Mouse (Mus musculus): ENCODE data around the gene Nt5m. TPM values are rescaled to one million over a fixed set of nuclear protein-coding genes. Genes with fewer than 3 reads are reported as not detected.

Gene Nt5m
- polyA plus RNA-seq, 1 experiment from 2014 or later: 37.1 TPM

DNA sequence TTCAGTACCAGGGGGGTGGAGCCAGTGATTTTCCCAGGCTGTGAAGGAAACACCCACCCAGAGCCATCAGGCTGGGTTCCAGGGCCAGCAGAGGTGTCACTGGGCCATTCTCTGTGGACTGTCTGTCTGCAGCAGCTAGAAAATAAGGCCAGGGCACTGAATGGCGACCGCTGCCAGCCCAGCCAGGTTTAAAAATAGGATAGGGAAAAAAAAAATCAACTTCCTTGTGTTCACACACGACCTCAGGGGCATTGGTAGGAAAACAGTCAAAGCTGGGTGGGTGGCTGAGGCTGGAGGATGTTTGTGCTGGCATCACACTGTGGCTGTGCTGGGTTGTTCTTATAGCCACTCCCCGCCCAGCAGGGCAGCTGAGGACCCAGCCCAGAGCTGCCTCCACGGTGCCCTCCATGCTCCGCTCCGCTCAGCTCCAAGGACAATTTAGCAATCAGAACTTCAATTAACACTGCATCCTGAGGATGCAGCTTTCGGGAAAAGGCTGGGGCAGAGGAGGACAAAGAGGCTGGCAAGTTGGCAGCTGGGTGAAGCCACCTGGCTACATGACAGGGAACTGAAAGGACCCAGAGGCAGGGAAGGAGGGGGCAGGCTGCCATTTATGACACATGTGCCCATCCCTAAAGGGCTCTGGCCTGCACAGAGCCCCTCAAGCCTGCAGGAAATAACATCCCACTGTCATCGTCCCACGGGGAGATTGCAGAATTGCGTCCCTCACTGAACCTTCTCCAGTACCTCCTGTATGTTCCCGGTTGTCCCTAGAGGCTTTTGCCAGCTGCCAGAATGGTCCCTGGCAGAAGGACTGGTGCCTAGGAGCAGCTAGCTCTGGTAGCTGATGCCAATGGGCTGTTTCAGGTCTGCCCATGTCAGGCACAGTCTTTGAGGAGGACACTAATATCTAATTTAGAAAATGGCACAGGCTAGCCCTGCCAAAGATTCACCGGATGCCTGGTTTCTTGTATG, 60.8 kb downstream of the Nt5m start:
- no peaks in the 10 kb centered on the region for H3K9me3 ChIP-seq (replicated peaks; ENCODE audit: control insufficient read depth, low read length)
- no peak overlapping the region for H3K4me3 ChIP-seq (ENCODE audit: low read depth, low read length)
- H3K4me1 ChIP-seq (ENCODE audit: control insufficient read depth, insufficient read depth, low read length): no peaks in the 10 kb centered on the region
- ATAC-seq (replicated peaks; ENCODE audit: insufficient number of reproducible peaks, low FRiP score, low TSS enrichment, low read depth): no peak
- H3K27me3 ChIP-seq (ENCODE audit: control insufficient read depth, insufficient read depth, low read length): no peaks in the 10 kb centered on the region
- H3K36me3 ChIP-seq (replicated peaks; ENCODE audit: control insufficient read depth, insufficient read depth, low read depth, low read length): no peaks in the 10 kb centered on the region
- no peak for DNase-seq (ENCODE audit: low spot score)
- no peak overlapping the region for H3K4me2 ChIP-seq (ENCODE audit: low read depth, low read length)
- no peak overlapping the region for H3K27ac ChIP-seq (replicated peaks; ENCODE audit: low read depth, low read length)
- no peak overlapping the region for H3K9ac ChIP-seq (replicated peaks; ENCODE audit: low read length)
- WGBS: 51% methylated on average over 13 of the region's 13 CpGs

DNA sequence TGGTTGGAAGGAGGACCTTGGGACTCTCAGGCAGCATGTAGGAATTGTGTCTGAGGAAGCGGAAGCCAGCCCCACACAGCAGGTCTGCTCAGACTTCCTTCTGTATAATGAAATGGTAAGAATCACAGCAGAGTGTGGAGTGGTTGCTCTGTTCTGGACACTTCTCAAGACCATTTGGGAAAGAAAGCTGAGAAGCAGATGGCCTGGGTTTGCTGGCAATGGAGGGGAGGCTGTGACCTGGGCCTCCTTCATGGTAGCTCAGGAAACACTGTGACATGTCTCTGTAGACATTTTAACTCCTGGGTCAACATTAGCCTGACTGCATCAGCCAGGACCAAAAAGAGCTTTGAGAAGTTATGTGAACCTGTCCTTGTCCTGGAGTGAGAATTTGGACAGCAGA, 61.7 kb downstream of the Nt5m start:
- Histone ChIP-seq H3K4me1 (ENCODE audit: control insufficient read depth, insufficient read depth, low read length) (no peaks in the 10 kb centered on the region), H3K27me3 (ENCODE audit: control insufficient read depth, insufficient read depth, low read length) (no peaks in the 10 kb centered on the region), H3K27ac (replicated peaks; ENCODE audit: low read depth, low read length) (no peak overlapping the region), H3K4me3 (ENCODE audit: low read depth, low read length) (no peak overlapping the region), H3K9me3 (replicated peaks; ENCODE audit: control insufficient read depth, low read length) (no peaks in the 10 kb centered on the region), H3K36me3 (replicated peaks; ENCODE audit: control insufficient read depth, insufficient read depth, low read depth, low read length) (no peaks in the 10 kb centered on the region), H3K9ac (replicated peaks; ENCODE audit: low read length) (no peak overlapping the region), H3K4me2 (ENCODE audit: low read depth, low read length) (no peak overlapping the region)
- DNase-seq (ENCODE audit: low spot score): no peak
- no peak for ATAC-seq (replicated peaks; ENCODE audit: insufficient number of reproducible peaks, low FRiP score, low TSS enrichment, low read depth)
- WGBS: 86% methylated on average over 1 of the region's 1 CpGs

DNA sequence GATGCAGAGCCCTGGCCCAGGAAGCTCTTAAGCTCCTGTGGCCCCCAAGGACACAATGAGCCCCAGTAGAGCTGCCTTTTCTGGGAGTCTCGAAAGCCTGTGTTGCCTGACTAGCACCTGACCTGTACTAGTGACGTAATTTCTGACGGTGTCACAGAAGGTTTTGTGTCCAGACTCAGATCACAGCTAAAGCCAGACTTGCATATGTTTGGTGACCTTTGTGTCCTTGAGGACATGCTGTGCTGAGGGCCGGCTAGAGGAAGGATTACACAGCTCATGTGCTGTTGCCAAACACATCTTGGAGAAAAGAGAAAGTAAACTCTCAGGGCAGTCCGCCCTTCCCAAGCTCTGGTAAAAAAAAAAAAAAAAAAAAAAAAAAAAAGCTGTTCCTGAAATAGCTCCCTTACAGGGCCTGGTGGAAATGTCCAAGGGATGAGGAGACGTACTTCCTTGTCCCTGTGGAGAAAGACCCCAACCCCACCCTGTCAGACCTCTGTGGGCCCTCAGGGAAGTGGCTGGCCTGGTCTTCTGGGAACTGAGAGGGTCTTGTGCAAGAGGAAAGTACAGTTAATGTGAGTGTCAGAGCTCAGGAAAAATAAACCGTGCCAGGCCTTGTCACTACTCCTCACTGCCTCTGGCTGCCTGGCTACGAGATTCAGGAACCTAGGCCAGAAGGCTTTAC, 62.9 kb downstream of the Nt5m start:
- Histone ChIP-seq H3K4me2 (ENCODE audit: low read depth, low read length) (no peak overlapping the region), H3K36me3 (replicated peaks; ENCODE audit: control insufficient read depth, insufficient read depth, low read depth, low read length) (no peaks in the 10 kb centered on the region), H3K27ac (replicated peaks; ENCODE audit: low read depth, low read length) (no peak overlapping the region), H3K27me3 (ENCODE audit: control insufficient read depth, insufficient read depth, low read length) (no peaks in the 10 kb centered on the region), H3K9ac (replicated peaks; ENCODE audit: low read length) (no peak overlapping the region), H3K4me1 (ENCODE audit: control insufficient read depth, insufficient read depth, low read length) (no peaks in the 10 kb centered on the region), H3K9me3 (replicated peaks; ENCODE audit: control insufficient read depth, low read length) (no peaks in the 10 kb centered on the region), H3K4me3 (ENCODE audit: low read depth, low read length) (no peak overlapping the region)
- WGBS: 53% methylated on average over 8 of the region's 8 CpGs
- ATAC-seq (replicated peaks; ENCODE audit: insufficient number of reproducible peaks, low FRiP score, low TSS enrichment, low read depth) (no peak), DNase-seq (ENCODE audit: low spot score) (no peak)

DNA sequence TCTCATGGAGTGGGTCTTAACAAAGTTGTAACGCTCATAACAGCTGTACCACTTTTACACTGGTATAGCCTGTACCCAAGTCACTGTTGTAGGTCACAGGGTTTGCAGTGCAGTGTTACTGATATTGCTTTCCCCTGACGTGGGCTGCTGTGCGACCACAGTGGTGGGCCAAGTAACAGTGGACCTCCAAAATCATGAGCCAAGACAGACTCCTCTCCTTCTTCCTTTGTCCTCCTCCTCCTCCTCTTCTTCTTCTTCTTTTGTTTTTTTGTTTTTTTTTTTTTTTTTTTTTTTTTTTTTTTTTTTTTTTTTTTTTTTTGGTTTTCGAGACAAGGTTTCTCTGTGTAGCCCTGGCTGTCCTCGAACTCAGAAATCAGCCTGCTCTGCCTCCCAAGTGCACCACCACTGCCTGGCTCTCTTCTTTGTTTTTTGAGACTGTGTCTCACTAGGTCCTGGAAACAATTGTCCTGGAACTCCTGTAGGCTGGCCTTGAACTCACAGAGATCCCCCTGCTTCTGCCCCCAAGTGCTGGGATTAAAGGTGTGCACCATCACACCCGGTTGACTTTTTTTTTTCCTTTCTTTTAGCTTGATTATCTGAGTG, 67.4 kb downstream of the Nt5m start:
- ATAC-seq (replicated peaks; ENCODE audit: insufficient number of reproducible peaks, low FRiP score, low TSS enrichment, low read depth) (no peak), DNase-seq (ENCODE audit: low spot score) (no peak)
- no peaks in the 10 kb centered on the region for H3K36me3 ChIP-seq (replicated peaks; ENCODE audit: control insufficient read depth, insufficient read depth, low read depth, low read length)
- H3K9ac ChIP-seq (replicated peaks; ENCODE audit: low read length): no peak overlapping the region
- no peaks in the 10 kb centered on the region for H3K4me1 ChIP-seq (ENCODE audit: control insufficient read depth, insufficient read depth, low read length)
- H3K27me3 ChIP-seq (ENCODE audit: control insufficient read depth, insufficient read depth, low read length): no peaks in the 10 kb centered on the region
- H3K4me2 ChIP-seq (ENCODE audit: low read depth, low read length): no peak overlapping the region
- 83% methylated on average over 6 of the region's 6 CpGs for WGBS
- H3K9me3 ChIP-seq (replicated peaks; ENCODE audit: control insufficient read depth, low read length): no peaks in the 10 kb centered on the region
- no peak overlapping the region for H3K4me3 ChIP-seq (ENCODE audit: low read depth, low read length)
- H3K27ac ChIP-seq (replicated peaks; ENCODE audit: low read depth, low read length): no peak overlapping the region

DNA sequence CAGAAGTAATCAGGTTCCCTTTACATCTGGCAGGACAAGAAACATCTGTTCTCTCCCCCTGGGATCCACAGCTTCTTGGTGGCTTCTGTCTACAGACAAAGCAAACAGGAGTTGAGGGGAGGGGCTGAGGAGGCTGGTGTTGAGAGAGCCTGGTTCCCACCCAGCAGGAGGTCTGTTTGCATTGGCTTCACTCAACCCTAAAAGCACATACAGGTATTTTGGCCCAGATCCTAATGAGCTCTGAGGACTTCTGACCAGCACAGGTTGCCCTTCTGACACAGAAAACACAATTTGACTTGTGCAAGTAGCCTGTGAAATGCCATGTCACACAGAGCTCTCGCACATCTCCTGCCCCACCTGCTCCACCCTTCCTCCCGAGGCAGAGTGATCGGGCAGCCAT, 69.2 kb downstream of the Nt5m start:
- no peak overlapping the region for H3K9ac ChIP-seq (replicated peaks; ENCODE audit: low read length)

DNA sequence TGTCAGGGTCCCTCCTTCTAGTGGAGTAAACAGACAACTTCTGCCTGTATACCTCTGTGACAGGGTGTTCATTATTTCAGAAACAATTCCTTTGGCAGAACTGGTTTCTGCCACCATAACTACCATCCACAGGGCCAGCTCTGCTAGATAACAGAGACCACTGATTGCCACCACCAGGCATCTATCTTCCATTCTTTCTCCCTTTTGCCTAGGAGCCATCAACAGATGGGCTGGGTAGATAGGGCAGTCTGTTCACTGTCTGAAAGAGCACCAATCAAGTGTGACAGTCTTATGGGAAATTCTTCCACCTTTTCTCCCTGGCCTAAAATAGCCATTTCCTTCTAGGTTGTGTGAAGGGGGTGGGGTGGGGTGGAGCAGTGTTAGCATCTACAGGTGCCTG, 71.3 kb downstream of the Nt5m start:
- Histone ChIP-seq H3K9ac (replicated peaks; ENCODE audit: low read length) (no peak overlapping the region), H3K27ac (replicated peaks; ENCODE audit: low read depth, low read length) (no peak overlapping the region), H3K4me2 (ENCODE audit: low read depth, low read length) (no peak overlapping the region), H3K4me3 (ENCODE audit: low read depth, low read length) (no peak overlapping the region), H3K36me3 (replicated peaks; ENCODE audit: control insufficient read depth, insufficient read depth, low read depth, low read length) (no peaks in the 10 kb centered on the region), H3K27me3 (ENCODE audit: control insufficient read depth, insufficient read depth, low read length) (no peaks in the 10 kb centered on the region), H3K4me1 (ENCODE audit: control insufficient read depth, insufficient read depth, low read length) (no peaks in the 10 kb centered on the region), H3K9me3 (replicated peaks; ENCODE audit: control insufficient read depth, low read length) (no peaks in the 10 kb centered on the region)
- DNase-seq (ENCODE audit: low spot score) (no peak), ATAC-seq (replicated peaks; ENCODE audit: insufficient number of reproducible peaks, low FRiP score, low TSS enrichment, low read depth) (no peak)

More for the DNA sequence above, 69.2 kb downstream of the Nt5m start:
- no peak for DNase-seq (ENCODE audit: low spot score)
- Histone ChIP-seq H3K27me3 (ENCODE audit: control insufficient read depth, insufficient read depth, low read length) (no peaks in the 10 kb centered on the region), H3K9me3 (replicated peaks; ENCODE audit: control insufficient read depth, low read length) (no peaks in the 10 kb centered on the region), H3K4me2 (ENCODE audit: low read depth, low read length) (no peak overlapping the region), H3K4me3 (ENCODE audit: low read depth, low read length) (no peak overlapping the region), H3K27ac (replicated peaks; ENCODE audit: low read depth, low read length) (no peak overlapping the region), H3K4me1 (ENCODE audit: control insufficient read depth, insufficient read depth, low read length) (no peaks in the 10 kb centered on the region), H3K36me3 (replicated peaks; ENCODE audit: control insufficient read depth, insufficient read depth, low read depth, low read length) (no peaks in the 10 kb centered on the region)
- WGBS: 70% methylated on average over 3 of the region's 3 CpGs
- ATAC-seq (replicated peaks; ENCODE audit: insufficient number of reproducible peaks, low FRiP score, low TSS enrichment, low read depth): no peak

DNA sequence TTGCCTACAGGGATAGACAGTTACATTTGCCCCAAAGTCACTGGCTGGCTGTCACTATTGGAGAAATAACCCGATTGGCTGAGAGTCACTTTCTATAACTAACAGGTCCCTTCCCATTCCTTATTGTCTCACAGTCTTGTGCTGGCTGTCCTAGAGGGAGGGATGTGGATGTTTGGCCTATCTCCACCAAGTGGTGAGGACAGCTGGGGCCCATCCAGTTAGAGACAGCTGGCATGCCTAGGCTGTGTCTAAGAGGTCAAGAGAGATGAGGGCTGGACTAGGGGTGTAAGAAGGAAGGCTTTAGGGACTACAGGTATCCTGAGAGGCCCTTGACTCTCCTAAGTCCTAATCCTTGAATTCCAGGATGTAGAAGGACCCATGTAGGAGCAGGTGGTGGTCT, 72.3 kb downstream of the Nt5m start:
- H3K4me1 ChIP-seq (ENCODE audit: control insufficient read depth, insufficient read depth, low read length): no peaks in the 10 kb centered on the region
- no peak overlapping the region for H3K4me3 ChIP-seq (ENCODE audit: low read depth, low read length)
- whole genome bisulfite sequencing: 83% methylated on average over 1 of the region's 1 CpGs
- H3K4me2 ChIP-seq (ENCODE audit: low read depth, low read length): no peak overlapping the region
- H3K36me3 ChIP-seq (replicated peaks; ENCODE audit: control insufficient read depth, insufficient read depth, low read depth, low read length): no peaks in the 10 kb centered on the region
- no peak for ATAC-seq (replicated peaks; ENCODE audit: insufficient number of reproducible peaks, low FRiP score, low TSS enrichment, low read depth)
- H3K27ac ChIP-seq (replicated peaks; ENCODE audit: low read depth, low read length): no peak overlapping the region
- no peak for DNase-seq (ENCODE audit: low spot score)
- H3K27me3 ChIP-seq (ENCODE audit: control insufficient read depth, insufficient read depth, low read length): no peaks in the 10 kb centered on the region
- H3K9ac ChIP-seq (replicated peaks; ENCODE audit: low read length): no peak overlapping the region
- no peaks in the 10 kb centered on the region for H3K9me3 ChIP-seq (replicated peaks; ENCODE audit: control insufficient read depth, low read length)

DNA sequence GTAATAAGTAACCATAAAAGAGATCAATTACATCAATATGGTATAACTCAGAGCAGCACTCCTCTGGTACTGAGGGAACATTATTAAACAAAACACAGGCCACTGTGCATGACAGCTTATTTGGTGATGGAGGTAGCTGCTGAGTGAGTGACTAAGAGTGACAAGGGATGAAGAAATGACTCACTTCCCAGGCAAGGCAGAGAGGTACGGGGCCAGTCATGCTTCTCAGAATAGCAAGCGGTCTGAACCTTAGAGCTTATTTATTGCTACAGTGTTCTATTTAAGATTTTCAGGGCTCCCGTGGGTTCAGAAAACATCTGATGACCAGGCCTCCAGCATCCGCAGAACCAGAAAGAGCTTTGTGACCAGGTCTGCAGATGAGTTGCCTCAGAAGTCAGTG, 74.5 kb downstream of the Nt5m start:
- no peak for DNase-seq (ENCODE audit: low spot score)
- Histone ChIP-seq H3K4me3 (ENCODE audit: low read depth, low read length) (no peak overlapping the region), H3K27me3 (ENCODE audit: control insufficient read depth, insufficient read depth, low read length) (no peaks in the 10 kb centered on the region), H3K27ac (replicated peaks; ENCODE audit: low read depth, low read length) (no peak overlapping the region), H3K4me1 (ENCODE audit: control insufficient read depth, insufficient read depth, low read length) (no peaks in the 10 kb centered on the region), H3K9me3 (replicated peaks; ENCODE audit: control insufficient read depth, low read length) (no peaks in the 10 kb centered on the region), H3K4me2 (ENCODE audit: low read depth, low read length) (no peak overlapping the region), H3K36me3 (replicated peaks; ENCODE audit: control insufficient read depth, insufficient read depth, low read depth, low read length) (no peaks in the 10 kb centered on the region), H3K9ac (replicated peaks; ENCODE audit: low read length) (no peak overlapping the region)
- 90% methylated on average over 4 of the region's 4 CpGs for WGBS
- no peak for ATAC-seq (replicated peaks; ENCODE audit: insufficient number of reproducible peaks, low FRiP score, low TSS enrichment, low read depth)

Data from embryonic facial prominence, embryonic 11.5 days (tissue).